Mouse (Mus musculus) gonadal fat pad, adult 2 months (tissue): ENCODE measurements around the gene Trappc3l. TPM values are rescaled to one million over a fixed set of nuclear protein-coding genes. Genes with fewer than 3 reads are reported as not detected.

ENCODE experiments used
- polyA plus RNA-seq: library from polyadenylated mRNA; depleted of rRNA; stranded (reverse); fragments of >200 nt; gene quantifications from 2 replicates; pipeline ENCODE4 v1.2.3, GENCODE M21; 2012; rRNA removed

Trappc3l gene
- polyA plus RNA-seq, 1 experiment, result not detected

Other genes with a start within 250 kb of the Trappc3l start
- not detected in 2 replicates for gene Sult3a1, start 179.9 kb upstream of the Trappc3l start, polyA plus RNA-seq
- 0.41 and 1.1 TPM in 2 replicates for gene Rsph4a, start 132.5 kb upstream of the Trappc3l start, polyA plus RNA-seq
- 5.9 and 6.6 TPM in 2 replicates for gene Zup1, start 86.3 kb upstream of the Trappc3l start, polyA plus RNA-seq
- gene Rwdd1, start 18.0 kb upstream of the Trappc3l start, polyA plus RNA-seq, result 26.3 and 26.9 TPM in 2 replicates
- gene Calhm4, start 6.7 kb downstream of the Trappc3l start, polyA plus RNA-seq, result not detected in 2 replicates
- 0.47 and 0.50 TPM in 2 replicates for gene Calhm5, start 58.9 kb downstream of the Trappc3l start, polyA plus RNA-seq
- gene Calhm6, start 90.4 kb downstream of the Trappc3l start, polyA plus RNA-seq, result 1.6 and 4.4 TPM in 2 replicates
- gene Dse, start 170.1 kb downstream of the Trappc3l start, polyA plus RNA-seq, result 15.6 and 23.2 TPM in 2 replicates
- gene Tspyl1, start 244.6 kb downstream of the Trappc3l start, polyA plus RNA-seq, result 28.5 and 33.6 TPM in 2 replicates